Mouse (Mus musculus) intestine, embryonic 15.5 days (tissue): ENCODE measurements around the gene Vwc2l. TPM values are rescaled to one million over a fixed set of nuclear protein-coding genes. Genes with fewer than 3 reads are reported as not detected.
A peak's percentile ranks its signal among the peaks of the same experiment; 100 is the strongest.

Source experiments
- ATAC-seq: fragments of 200-750 bp; cut with Nextera tagmentation; 2 replicates; pipeline ENCODE4 v1.8.0; 2017; ENCODE audit warnings: moderate TSS enrichment, moderate library complexity
- H3K27ac ChIP-seq: fragments of 300-500 bp; sonication (generic); 2 replicates; pipeline ENCODE4 v1.5.1; 2015; ENCODE audit warnings: mild to moderate bottlenecking, inconsistent platforms
- H3K27me3 ChIP-seq: fragments of 300-500 bp; sonication (generic); replicated peaks from 2 replicates; pipeline ENCODE4 v1.6.1; 2015; ENCODE audit warnings: inconsistent platforms
- H3K36me3 ChIP-seq: fragments of 300-500 bp; sonication (generic); 2 replicates; pipeline ENCODE4 v1.6.1; 2015; ENCODE audit warnings: inconsistent platforms
- H3K4me1 ChIP-seq: fragments of 300-500 bp; sonication (generic); replicated peaks from 2 replicates; pipeline ENCODE4 v1.6.1; 2015; ENCODE audit warnings: inconsistent platforms
- H3K4me2 ChIP-seq: fragments of 300-500 bp; sonication (generic); replicated peaks from 2 replicates; pipeline ENCODE4 v1.6.1; 2015; ENCODE audit warnings: mild to moderate bottlenecking, inconsistent platforms
- H3K4me3 ChIP-seq: fragments of 300-500 bp; sonication (generic); replicated peaks from 2 replicates; pipeline ENCODE4 v1.5.1; 2015; ENCODE audit warnings: inconsistent platforms
- H3K9ac ChIP-seq: fragments of 300-500 bp; sonication (generic); 2 replicates; pipeline ENCODE4 v1.6.1; 2015; ENCODE audit warnings: inconsistent platforms
- H3K9me3 ChIP-seq: fragments of 300-500 bp; sonication (generic); 2 replicates; pipeline ENCODE4 v1.6.1; 2016; ENCODE audit warnings: inconsistent platforms
- WGBS: fragments of 180-500 bp; shearing (Covaris S2); methylation state at CpG from one replicate; pipeline ENCODE4 v1.1.7; 2015; 5-methylcytosine and 5-hydroxymethylcytosine counted together
- polyA plus RNA-seq: library from polyadenylated mRNA; unstranded; fragments of >200 nt; fragmentation: Nextera tagmentation; extraction: Ambion mirVana; gene quantifications from 2 replicates; pipeline ENCODE4 v1.2.1, GENCODE M21; 2015

The Vwc2l gene
- 0.25 and 0.31 TPM in 2 replicates for polyA plus RNA-seq

GRCm38 (mm10) chr1:70725655-70726066 is at the start of gene Vwc2l:
TSS of gene Vwc2l (plus strand) at chr1:70725715.
- no peaks in the 10 kb centered on the region for H3K9me3 ChIP-seq
- H3K36me3 ChIP-seq = no peaks in the 10 kb centered on the region
- no peak within 1 kb of the TSS for H3K9ac ChIP-seq
- 8% methylated on average over 13 of the region's 13 CpGs for WGBS
- peak; percentile 39; the same call in 1 of the 2 replicates for ATAC-seq
- no peaks in the 10 kb centered on the region for H3K4me1 ChIP-seq
- no peak within 1 kb of the TSS for H3K4me2 ChIP-seq
- H3K27ac ChIP-seq = no peak within 1 kb of the TSS
- 0 out of 2 replicates have a peak, but pooled peaks cover 5% of the 10 kb centered on the region for H3K27me3 ChIP-seq
- H3K4me3 ChIP-seq = no peak within 1 kb of the TSS

- Histone ChIP-seq H3K4me2 (no peak overlapping the region), H3K27ac (no peak overlapping the region), H3K4me1 (no peaks in the 10 kb centered on the region), H3K36me3 (no peaks in the 10 kb centered on the region), H3K9ac (no peak overlapping the region), H3K27me3 (no peaks in the 10 kb centered on the region), H3K4me3 (no peak overlapping the region), H3K9me3 (no peaks in the 10 kb centered on the region)
- no peak for ATAC-seq
- 88% methylated on average over 2 of the region's 2 CpGs for WGBS
Observed at GRCm38 (mm10) chr1:70692529-70692928, 33.0 kb upstream of the Vwc2l start.

DNA sequence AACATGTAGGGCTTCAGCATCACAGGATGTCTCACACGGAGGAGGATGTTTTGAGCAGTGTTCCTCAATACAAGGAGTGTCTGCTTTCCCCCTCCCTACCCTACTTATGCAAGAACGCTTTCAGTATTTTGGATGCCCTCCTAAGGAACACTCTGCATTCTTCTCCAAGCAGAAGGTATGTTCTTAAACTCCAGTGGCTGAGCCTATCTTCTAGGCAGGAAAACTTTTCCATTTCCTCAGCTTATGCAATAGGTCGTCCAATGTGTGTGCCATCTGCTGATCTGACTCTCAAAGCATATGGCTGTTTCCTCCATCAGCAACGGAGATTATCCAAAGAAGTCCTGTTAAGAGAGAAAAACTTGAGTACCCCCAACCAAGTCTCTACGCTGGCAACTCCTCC is 25.2 kb upstream of the Vwc2l start:
- no peaks in the 10 kb centered on the region for H3K27me3 ChIP-seq
- H3K9me3 ChIP-seq = no peaks in the 10 kb centered on the region
- H3K4me3 ChIP-seq = no peak overlapping the region
- H3K4me2 ChIP-seq = no peak overlapping the region
- WGBS = 84% methylated on average over 5 of the region's 5 CpGs
- no peak overlapping the region for H3K9ac ChIP-seq
- H3K4me1 ChIP-seq = no peaks in the 10 kb centered on the region
- ATAC-seq = no peak
- no peaks in the 10 kb centered on the region for H3K36me3 ChIP-seq
- no peak overlapping the region for H3K27ac ChIP-seq

- no peak overlapping the region for H3K4me3 ChIP-seq
- no peak overlapping the region for H3K27ac ChIP-seq
- 48% methylated on average over 3 of the region's 3 CpGs for WGBS
- H3K9me3 ChIP-seq = no peaks in the 10 kb centered on the region
- H3K4me2 ChIP-seq = no peak overlapping the region
- no peak overlapping the region for H3K9ac ChIP-seq
- ATAC-seq = no peak
- no peaks in the 10 kb centered on the region for H3K27me3 ChIP-seq
- H3K36me3 ChIP-seq = no peaks in the 10 kb centered on the region
- H3K4me1 ChIP-seq = no peaks in the 10 kb centered on the region
Observed at GRCm38 (mm10) chr1:70703934-70704333, 21.6 kb upstream of the Vwc2l start.

GRCm38 (mm10) chr1:70705821-70706220 is 19.7 kb upstream of the Vwc2l start:
- no peak overlapping the region for H3K9ac ChIP-seq
- 78% methylated on average over 3 of the region's 3 CpGs for WGBS

DNA sequence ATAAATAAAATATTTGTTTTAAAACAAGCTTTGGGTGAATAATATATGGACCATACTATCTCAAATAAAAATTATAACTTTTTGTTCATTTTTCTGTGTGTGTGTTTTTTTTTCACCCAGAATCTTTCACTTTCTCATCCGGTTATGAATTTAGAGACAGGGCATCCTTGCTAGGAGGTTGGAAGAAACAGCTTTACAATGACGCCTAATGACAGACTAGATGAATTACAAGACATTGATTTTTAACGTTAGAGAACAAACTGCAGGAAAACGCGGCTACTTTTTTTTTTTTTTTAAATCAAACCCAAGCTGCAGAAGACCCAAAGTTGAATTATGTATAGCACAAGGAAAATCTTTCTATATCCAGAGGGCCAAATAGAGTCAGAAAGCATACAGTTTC is 470 bp upstream of the Vwc2l start:
- Histone ChIP-seq H3K9me3 (no peaks in the 10 kb centered on the region), H3K27me3 (0 out of 2 replicates have a peak, but pooled peaks cover 5% of the 10 kb centered on the region), H3K4me1 (no peaks in the 10 kb centered on the region), H3K4me2 (no peak overlapping the region), H3K4me3 (no peak overlapping the region), H3K9ac (no peak overlapping the region), H3K27ac (no peak overlapping the region), H3K36me3 (no peaks in the 10 kb centered on the region)
- no peak for ATAC-seq
- 61% methylated on average over 5 of the region's 5 CpGs for WGBS

More at GRCm38 (mm10) chr1:70705821-70706220, 19.7 kb upstream of the Vwc2l start:
- Histone ChIP-seq H3K4me3 (no peak overlapping the region), H3K4me1 (no peaks in the 10 kb centered on the region), H3K27me3 (no peaks in the 10 kb centered on the region), H3K9me3 (no peaks in the 10 kb centered on the region), H3K4me2 (no peak overlapping the region), H3K36me3 (no peaks in the 10 kb centered on the region), H3K27ac (no peak overlapping the region)
- ATAC-seq = no peak

DNA sequence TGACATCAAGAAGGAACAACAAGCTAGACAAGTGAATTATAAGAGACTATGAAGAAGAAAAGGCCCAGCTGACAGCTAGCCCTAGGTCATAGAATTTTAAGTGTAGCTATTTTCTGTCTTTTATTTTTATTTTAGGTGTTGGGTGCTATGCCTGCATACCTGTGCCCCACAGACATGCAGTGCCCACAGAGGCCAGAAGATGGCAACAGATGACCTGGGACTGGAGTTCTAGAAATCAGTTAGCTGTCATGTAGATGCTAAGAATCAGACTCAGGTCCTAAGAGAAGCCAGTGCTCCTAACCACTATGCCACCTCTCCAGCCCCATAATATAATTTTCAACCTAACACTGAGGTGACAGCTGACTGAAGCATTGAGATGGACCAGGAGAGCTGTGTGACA is 61.6 kb downstream of the Vwc2l start:
- H3K36me3 ChIP-seq = no peaks in the 10 kb centered on the region
- H3K4me2 ChIP-seq = no peak overlapping the region
- no peak overlapping the region for H3K4me3 ChIP-seq
- no peak overlapping the region for H3K9ac ChIP-seq
- no peak overlapping the region for H3K27ac ChIP-seq
- H3K9me3 ChIP-seq = no peaks in the 10 kb centered on the region
- no peaks in the 10 kb centered on the region for H3K4me1 ChIP-seq
- H3K27me3 ChIP-seq = no peaks in the 10 kb centered on the region
- no peak for ATAC-seq

DNA sequence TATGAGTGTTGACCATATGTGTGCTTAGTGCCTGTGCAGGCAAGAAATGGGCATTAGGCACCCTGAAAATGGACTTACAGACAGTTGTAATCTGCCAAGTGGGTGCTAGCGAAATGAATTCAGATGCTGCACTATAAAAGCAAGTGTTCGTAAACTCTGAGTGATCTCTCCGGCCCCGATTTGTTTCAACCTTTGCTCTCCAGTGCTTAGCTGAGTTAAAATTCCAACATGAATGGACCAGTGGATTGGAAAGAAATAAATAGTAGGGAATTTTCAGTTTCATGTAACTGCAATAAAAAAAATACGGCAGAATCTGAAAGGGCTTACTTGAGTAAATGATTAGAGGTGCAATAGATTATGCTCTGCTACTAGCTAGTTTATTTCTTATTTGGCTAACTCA is 66.1 kb downstream of the Vwc2l start:
- Histone ChIP-seq H3K4me3 (no peak overlapping the region), H3K4me2 (no peak overlapping the region), H3K9ac (no peak overlapping the region), H3K27me3 (no peaks in the 10 kb centered on the region), H3K27ac (no peak overlapping the region), H3K9me3 (no peaks in the 10 kb centered on the region), H3K36me3 (no peaks in the 10 kb centered on the region), H3K4me1 (no peaks in the 10 kb centered on the region)
- 87% methylated on average over 5 of the region's 5 CpGs for WGBS
- no peak for ATAC-seq

DNA sequence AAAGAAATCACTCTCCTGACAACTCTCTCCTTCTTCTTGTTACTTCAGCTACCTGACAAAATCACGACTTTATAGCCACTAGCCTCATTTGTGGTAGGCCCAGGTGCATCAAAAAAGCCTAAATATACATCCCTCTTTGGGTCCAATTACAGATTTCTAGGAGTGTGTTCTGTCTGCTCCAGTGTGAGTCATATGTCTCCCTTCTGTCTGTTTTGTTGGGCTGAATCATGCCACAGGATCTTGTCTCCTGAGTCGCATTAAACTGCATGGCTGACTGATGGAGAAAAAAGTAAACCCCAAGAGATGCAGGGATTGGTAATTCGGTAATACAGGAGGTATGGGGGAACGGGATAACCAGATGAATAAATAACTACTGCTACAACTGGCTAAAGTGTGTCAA is 69.6 kb downstream of the Vwc2l start:
- H3K4me2 ChIP-seq = no peak overlapping the region
- no peaks in the 10 kb centered on the region for H3K27me3 ChIP-seq
- no peak overlapping the region for H3K4me3 ChIP-seq
- H3K9ac ChIP-seq = no peak overlapping the region
- no peak for ATAC-seq
- H3K27ac ChIP-seq = no peak overlapping the region
- no peaks in the 10 kb centered on the region for H3K9me3 ChIP-seq
- 87% methylated on average over 4 of the region's 4 CpGs for WGBS
- H3K4me1 ChIP-seq = no peaks in the 10 kb centered on the region
- H3K36me3 ChIP-seq = no peaks in the 10 kb centered on the region

DNA sequence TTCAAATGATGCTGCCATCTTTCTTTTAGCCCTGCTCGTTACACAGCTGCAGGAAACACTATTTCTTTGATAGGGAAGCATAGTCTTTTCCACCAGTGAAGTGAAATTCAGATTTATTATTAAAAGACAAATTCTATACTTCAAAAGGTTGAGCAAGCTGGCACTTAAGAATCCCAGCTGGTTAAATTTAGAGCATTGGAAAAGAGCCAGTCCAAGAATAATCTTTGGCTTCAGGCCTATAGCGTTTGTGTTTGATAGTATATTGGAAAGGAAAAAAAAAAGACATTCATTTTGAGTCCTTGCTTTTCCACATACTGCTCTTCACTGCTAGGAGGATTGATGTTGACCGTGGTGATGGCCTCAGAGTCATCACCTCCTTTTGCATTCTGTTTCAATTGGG is 77.9 kb downstream of the Vwc2l start:
- Histone ChIP-seq H3K9me3 (no peaks in the 10 kb centered on the region), H3K27me3 (no peaks in the 10 kb centered on the region), H3K27ac (no peak overlapping the region), H3K9ac (no peak overlapping the region), H3K4me3 (no peak overlapping the region), H3K36me3 (no peaks in the 10 kb centered on the region), H3K4me2 (no peak overlapping the region), H3K4me1 (no peaks in the 10 kb centered on the region)
- WGBS = 69% methylated on average over 3 of the region's 3 CpGs
- ATAC-seq = no peak

GRCm38 (mm10) chr1:70823111-70823510 is 97.6 kb downstream of the Vwc2l start:
- ATAC-seq = no peak
- Histone ChIP-seq H3K4me2 (no peak overlapping the region), H3K9ac (no peak overlapping the region), H3K27ac (no peak overlapping the region), H3K9me3 (no peaks in the 10 kb centered on the region), H3K36me3 (no peaks in the 10 kb centered on the region), H3K27me3 (no peaks in the 10 kb centered on the region), H3K4me1 (no peaks in the 10 kb centered on the region), H3K4me3 (no peak overlapping the region)
- WGBS = 51% methylated on average over 2 of the region's 2 CpGs

DNA sequence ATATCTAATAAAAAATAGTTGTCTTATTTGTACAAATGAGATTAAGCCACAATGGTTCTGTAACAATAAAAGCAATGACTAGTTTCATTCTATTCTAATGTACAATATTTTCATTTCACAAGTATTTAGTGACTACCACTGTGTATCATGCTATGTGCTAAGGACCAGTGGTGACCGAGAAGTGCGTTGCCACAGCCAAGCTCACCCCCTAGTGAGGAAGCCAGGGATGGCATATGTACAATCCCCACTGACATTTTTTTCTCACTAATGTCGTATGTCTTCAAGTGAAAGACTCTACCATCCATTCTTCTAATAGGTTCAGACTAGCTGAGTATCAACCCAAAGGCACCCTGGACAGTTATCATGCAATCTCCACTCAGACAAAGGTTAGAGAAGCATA is 107.7 kb downstream of the Vwc2l start:
- Histone ChIP-seq H3K9me3 (no peaks in the 10 kb centered on the region), H3K4me3 (no peak overlapping the region), H3K27ac (no peak overlapping the region), H3K4me2 (no peak overlapping the region), H3K27me3 (no peaks in the 10 kb centered on the region), H3K9ac (no peak overlapping the region), H3K4me1 (no peaks in the 10 kb centered on the region), H3K36me3 (no peaks in the 10 kb centered on the region)
- WGBS = 76% methylated on average over 3 of the region's 3 CpGs
- ATAC-seq = no peak

DNA sequence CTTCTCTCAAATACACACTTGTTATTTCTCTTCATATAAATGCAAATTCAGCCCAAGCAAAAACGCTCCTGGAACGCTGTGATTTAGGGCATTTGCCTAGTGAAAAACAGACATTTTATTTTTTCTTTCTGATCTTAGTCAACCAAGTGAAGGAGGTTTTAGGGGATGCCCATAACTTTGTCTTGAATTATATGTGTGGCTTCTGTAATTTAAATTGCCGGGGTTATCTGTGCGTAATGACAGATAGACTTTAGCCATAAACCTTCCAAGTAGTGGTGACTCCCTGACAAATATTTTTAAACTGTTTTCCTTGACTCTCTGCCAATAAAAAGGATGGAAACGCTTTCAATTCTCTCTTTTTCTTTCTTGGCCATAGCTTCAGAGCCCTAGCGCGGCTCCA is 116.7 kb downstream of the Vwc2l start:
- 71% methylated on average over 7 of the region's 7 CpGs for WGBS

DNA sequence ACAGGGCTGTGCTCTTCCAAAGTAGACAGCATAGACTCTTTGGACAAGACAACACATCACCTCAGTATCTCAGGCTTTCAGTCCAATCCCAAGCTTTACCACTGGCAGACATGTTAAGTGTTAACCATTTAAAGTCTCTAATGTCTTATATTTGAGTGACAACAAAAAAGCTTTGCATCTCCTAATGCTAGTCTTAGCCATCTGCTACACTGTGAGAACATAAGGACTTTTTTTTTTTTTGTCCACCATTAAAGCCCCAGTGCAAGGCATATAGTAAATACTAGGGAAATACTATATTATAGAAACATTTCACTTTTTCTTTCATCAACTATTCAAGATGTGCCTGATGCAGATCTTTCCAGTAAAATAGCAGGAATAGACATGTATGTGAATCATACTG is 119.8 kb downstream of the Vwc2l start:
- Histone ChIP-seq H3K9me3 (no peaks in the 10 kb centered on the region), H3K27ac (no peak overlapping the region), H3K9ac (no peak overlapping the region), H3K4me3 (no peak overlapping the region), H3K4me2 (no peak overlapping the region), H3K36me3 (no peaks in the 10 kb centered on the region), H3K4me1 (no peaks in the 10 kb centered on the region), H3K27me3 (no peaks in the 10 kb centered on the region)
- ATAC-seq = no peak

More for the DNA sequence above, 116.7 kb downstream of the Vwc2l start:
- H3K27me3 ChIP-seq = no peaks in the 10 kb centered on the region
- no peaks in the 10 kb centered on the region for H3K9me3 ChIP-seq
- H3K27ac ChIP-seq = no peak overlapping the region
- H3K9ac ChIP-seq = no peak overlapping the region
- no peak overlapping the region for H3K4me2 ChIP-seq
- no peak for ATAC-seq
- H3K4me1 ChIP-seq = no peaks in the 10 kb centered on the region
- no peak overlapping the region for H3K4me3 ChIP-seq
- no peaks in the 10 kb centered on the region for H3K36me3 ChIP-seq
